Mouse (Mus musculus): ENCODE data around the gene Adgrf5. TPM values are rescaled to one million over a fixed set of nuclear protein-coding genes. Genes with fewer than 3 reads are reported as not detected.

Adgrf5 gene
- polyA plus RNA-seq, 1 experiment from 2014 or later: 10.2 TPM

DNA sequence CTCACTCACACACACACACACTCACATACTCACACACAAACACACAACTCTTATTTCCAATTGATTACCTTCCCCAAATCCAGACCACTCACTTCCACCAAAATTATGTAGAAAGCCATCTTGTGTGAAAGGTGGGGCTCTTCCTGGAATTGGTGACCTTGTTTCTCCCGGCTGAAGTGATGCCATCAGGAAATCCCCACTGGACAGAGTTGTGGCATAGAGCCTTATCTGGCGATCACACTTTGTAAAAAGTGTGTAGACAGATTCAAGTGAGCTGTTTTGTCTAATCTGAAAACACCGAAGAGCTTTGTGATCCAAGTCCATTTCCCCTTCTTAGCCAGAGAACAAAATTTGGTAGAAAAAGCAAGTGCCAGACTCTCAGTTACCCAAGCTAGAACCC is 46.1 kb downstream of the Adgrf5 start:
- WGBS: 87% methylated on average over 3 of the region's 3 CpGs
- ATAC-seq (ENCODE audit: insufficient number of reproducible peaks, insufficient read depth, low FRiP score, low TSS enrichment, low read depth): no peak

DNA sequence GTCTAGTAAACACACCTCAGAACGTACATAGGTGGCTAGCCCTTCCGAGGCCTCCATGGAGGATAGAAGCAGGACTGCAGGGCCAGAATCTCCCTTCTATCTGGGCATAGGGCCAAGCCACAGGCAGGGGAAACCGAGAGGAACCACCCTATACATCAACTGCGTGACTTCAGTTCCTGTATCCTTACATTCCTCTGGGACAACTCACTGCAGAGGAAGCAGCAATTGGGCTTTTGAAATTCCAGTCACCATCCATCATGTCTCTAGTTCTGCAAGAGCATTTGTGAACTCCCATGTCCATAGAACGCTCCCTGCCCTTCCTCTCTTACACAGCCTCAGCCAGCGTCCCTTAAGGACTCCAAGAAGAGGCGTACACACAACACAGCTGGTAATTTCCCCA is 47.3 kb downstream of the Adgrf5 start:
- no peak overlapping the region for H3K9ac ChIP-seq (replicated peaks)
- WGBS: 76% methylated on average over 7 of the region's 7 CpGs
- H3K9me3 ChIP-seq: no peaks in the 10 kb centered on the region
- no peaks in the 10 kb centered on the region for H3K27me3 ChIP-seq
- no peak for ATAC-seq (ENCODE audit: insufficient number of reproducible peaks, insufficient read depth, low FRiP score, low TSS enrichment, low read depth)
- H3K4me1 ChIP-seq (replicated peaks): no peaks in the 10 kb centered on the region
- H3K27ac ChIP-seq: no peak overlapping the region
- H3K4me2 ChIP-seq: no peak overlapping the region
- H3K4me3 ChIP-seq (replicated peaks): no peak overlapping the region
- H3K36me3 ChIP-seq: no peaks in the 10 kb centered on the region

More for the DNA sequence above, 46.1 kb downstream of the Adgrf5 start:
- H3K4me1 ChIP-seq (replicated peaks): no peaks in the 10 kb centered on the region
- H3K4me3 ChIP-seq (replicated peaks): no peak overlapping the region
- H3K27ac ChIP-seq: no peak overlapping the region
- no peaks in the 10 kb centered on the region for H3K36me3 ChIP-seq
- H3K4me2 ChIP-seq: no peak overlapping the region
- no peak overlapping the region for H3K9ac ChIP-seq (replicated peaks)
- H3K27me3 ChIP-seq: no peaks in the 10 kb centered on the region
- H3K9me3 ChIP-seq: no peaks in the 10 kb centered on the region

DNA sequence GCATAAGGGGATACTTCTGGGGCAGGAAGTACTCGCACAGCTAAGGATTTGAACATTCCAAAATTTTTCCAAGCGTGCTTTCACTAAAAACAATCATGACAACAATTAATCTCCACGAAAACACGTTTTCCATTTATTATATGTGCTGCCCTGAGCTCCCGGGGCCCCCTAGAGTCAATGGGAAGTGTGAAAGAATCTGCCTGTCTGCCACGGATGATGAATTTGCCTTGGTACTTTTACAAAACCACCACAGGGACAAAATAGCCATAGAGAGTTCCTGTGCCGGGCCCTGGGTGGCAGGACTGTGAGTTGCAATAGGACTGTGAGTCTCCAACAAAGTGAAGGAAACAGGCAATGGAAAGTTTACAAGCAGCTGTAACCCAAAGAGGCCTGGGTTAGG is 52.9 kb downstream of the Adgrf5 start:
- no peaks in the 10 kb centered on the region for H3K36me3 ChIP-seq
- no peaks in the 10 kb centered on the region for H3K4me1 ChIP-seq (replicated peaks)
- H3K9ac ChIP-seq (replicated peaks): no peak overlapping the region
- 88% methylated on average over 7 of the region's 7 CpGs for whole genome bisulfite sequencing
- no peak overlapping the region for H3K4me2 ChIP-seq
- H3K27me3 ChIP-seq: no peaks in the 10 kb centered on the region
- H3K9me3 ChIP-seq: no peaks in the 10 kb centered on the region
- no peak for ATAC-seq (ENCODE audit: insufficient number of reproducible peaks, insufficient read depth, low FRiP score, low TSS enrichment, low read depth)
- H3K27ac ChIP-seq: no peak overlapping the region
- H3K4me3 ChIP-seq (replicated peaks): no peak overlapping the region

DNA sequence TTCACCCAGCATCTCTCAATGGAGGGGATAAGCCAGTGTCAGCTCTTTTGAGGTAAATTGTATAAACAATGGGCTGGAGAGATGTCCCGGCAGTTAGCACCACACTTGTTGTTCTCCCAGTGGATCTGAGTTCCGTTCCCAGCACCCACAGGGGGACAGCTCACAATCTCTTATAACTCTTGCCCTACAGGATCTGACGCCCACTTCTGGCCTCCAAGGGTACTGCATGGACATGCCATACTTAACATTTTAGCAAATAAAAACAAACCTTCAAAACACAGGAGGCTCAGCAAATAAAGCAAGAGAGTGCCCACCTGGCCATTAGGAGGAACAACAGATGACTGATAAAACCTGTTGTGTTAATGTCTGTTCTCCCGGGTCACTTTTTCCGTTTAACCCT is 59.0 kb downstream of the Adgrf5 start:
- no peaks in the 10 kb centered on the region for H3K36me3 ChIP-seq
- no peaks in the 10 kb centered on the region for H3K9me3 ChIP-seq
- no peak overlapping the region for H3K4me2 ChIP-seq
- no peak overlapping the region for H3K27ac ChIP-seq
- no peak overlapping the region for H3K9ac ChIP-seq (replicated peaks)
- no peaks in the 10 kb centered on the region for H3K4me1 ChIP-seq (replicated peaks)
- 89% methylated on average over 5 of the region's 5 CpGs for WGBS
- H3K4me3 ChIP-seq (replicated peaks): no peak overlapping the region
- no peaks in the 10 kb centered on the region for H3K27me3 ChIP-seq
- ATAC-seq (ENCODE audit: insufficient number of reproducible peaks, insufficient read depth, low FRiP score, low TSS enrichment, low read depth): no peak

DNA sequence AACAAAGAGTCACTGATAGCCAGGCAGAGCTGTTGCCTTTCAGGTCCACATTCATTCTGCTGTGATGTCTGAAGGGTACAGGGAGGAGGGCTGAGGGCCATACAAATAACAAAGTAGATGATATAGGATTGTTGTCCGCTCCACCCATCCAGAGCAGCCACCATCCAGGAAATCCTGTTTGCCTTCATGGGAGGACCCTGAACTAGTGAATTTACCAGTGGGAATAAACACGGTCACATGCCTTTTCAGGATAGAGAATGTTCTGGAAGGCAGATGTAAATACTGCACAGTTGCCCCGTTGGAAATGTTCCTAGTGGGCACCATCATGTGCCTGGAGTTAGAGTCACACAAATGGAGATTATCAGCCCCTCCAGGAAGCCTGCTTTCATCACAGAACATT is 60.1 kb downstream of the Adgrf5 start:
- no peak overlapping the region for H3K4me2 ChIP-seq

DNA sequence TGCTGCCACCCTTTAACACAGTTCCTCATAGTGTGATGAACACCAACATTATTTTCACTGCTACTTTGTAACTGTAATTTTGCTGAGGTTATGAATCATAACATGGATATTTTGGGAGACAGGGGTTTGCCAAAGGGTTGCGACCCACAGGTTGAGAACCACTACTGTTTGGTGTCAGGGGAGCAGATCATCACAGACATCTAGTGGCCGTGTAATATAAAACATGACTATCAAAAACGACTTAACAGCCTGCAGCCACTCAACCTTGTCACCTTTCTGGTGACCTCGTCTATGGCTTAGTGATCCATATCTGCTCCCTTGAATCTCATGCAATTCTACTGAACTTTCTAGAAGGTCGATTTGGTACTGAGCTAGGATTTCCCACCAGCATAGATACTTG is 63.7 kb downstream of the Adgrf5 start:
- WGBS: 72% methylated on average over 5 of the region's 5 CpGs
- ATAC-seq (ENCODE audit: insufficient number of reproducible peaks, insufficient read depth, low FRiP score, low TSS enrichment, low read depth): no peak
- H3K27ac ChIP-seq: no peak overlapping the region
- H3K4me1 ChIP-seq (replicated peaks): no peaks in the 10 kb centered on the region
- no peak overlapping the region for H3K9ac ChIP-seq (replicated peaks)
- no peak overlapping the region for H3K4me2 ChIP-seq
- H3K4me3 ChIP-seq (replicated peaks): no peak overlapping the region
- no peaks in the 10 kb centered on the region for H3K9me3 ChIP-seq
- H3K36me3 ChIP-seq: no peaks in the 10 kb centered on the region
- no peaks in the 10 kb centered on the region for H3K27me3 ChIP-seq

More for the DNA sequence above, 60.1 kb downstream of the Adgrf5 start:
- H3K27ac ChIP-seq: no peak overlapping the region
- no peak for ATAC-seq (ENCODE audit: insufficient number of reproducible peaks, insufficient read depth, low FRiP score, low TSS enrichment, low read depth)
- WGBS: 85% methylated on average over 3 of the region's 3 CpGs
- H3K27me3 ChIP-seq: no peaks in the 10 kb centered on the region
- no peaks in the 10 kb centered on the region for H3K4me1 ChIP-seq (replicated peaks)
- no peak overlapping the region for H3K4me3 ChIP-seq (replicated peaks)
- H3K36me3 ChIP-seq: no peaks in the 10 kb centered on the region
- H3K9me3 ChIP-seq: no peaks in the 10 kb centered on the region
- H3K9ac ChIP-seq (replicated peaks): no peak overlapping the region

DNA sequence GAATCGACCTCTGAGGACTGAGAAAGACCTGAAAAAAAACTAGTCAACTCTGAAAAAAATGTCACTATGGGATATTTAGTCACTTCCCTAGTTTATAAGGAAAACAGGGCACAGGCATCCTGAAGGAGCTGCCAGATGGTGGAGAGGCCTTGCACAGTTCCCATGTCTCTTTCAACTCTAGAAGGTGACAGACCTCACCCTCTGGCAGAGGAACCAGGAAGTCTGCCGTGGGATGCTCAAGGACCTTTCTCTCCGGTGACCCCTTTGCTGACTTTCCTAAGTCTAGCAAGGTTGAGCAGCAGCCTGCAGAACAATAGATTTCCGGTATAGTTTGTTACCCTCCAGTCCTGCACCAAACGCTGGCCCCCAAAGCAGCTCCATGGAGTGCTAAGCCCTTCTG is 71.4 kb downstream of the Adgrf5 start:
- Histone ChIP-seq H3K27me3 (no peaks in the 10 kb centered on the region), H3K27ac (no peak overlapping the region), H3K4me2 (no peak overlapping the region), H3K4me1 (replicated peaks) (no peaks in the 10 kb centered on the region), H3K9me3 (no peaks in the 10 kb centered on the region), H3K36me3 (no peaks in the 10 kb centered on the region), H3K9ac (replicated peaks) (no peak overlapping the region), H3K4me3 (replicated peaks) (no peak overlapping the region)
- WGBS: 45% methylated on average over 5 of the region's 5 CpGs
- ATAC-seq (ENCODE audit: insufficient number of reproducible peaks, insufficient read depth, low FRiP score, low TSS enrichment, low read depth): no peak

DNA sequence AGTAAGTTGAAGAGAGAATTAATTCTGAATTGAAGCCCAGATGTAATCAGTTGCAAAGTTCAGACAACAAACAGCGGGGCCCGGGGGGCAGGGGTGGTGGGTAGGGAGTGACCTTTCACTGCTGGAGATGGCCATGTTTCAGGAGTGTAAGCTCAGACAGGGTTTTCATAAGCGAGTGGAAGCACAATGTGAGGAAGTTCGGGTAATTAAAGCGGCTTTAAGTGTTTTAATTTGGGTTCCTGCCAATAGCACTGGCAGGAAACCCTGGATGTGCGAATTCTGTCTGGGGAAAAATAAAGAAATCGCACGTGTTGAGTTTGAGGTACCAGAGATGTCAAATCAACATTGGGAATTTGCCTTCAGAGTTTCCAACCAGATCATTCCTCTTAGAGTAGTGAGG is 74.2 kb downstream of the Adgrf5 start:
- H3K9ac ChIP-seq (replicated peaks): no peak overlapping the region
- no peaks in the 10 kb centered on the region for H3K9me3 ChIP-seq
- H3K27me3 ChIP-seq: no peaks in the 10 kb centered on the region
- ATAC-seq (ENCODE audit: insufficient number of reproducible peaks, insufficient read depth, low FRiP score, low TSS enrichment, low read depth): no peak
- 76% methylated on average over 8 of the region's 8 CpGs for WGBS
- no peak overlapping the region for H3K27ac ChIP-seq
- no peak overlapping the region for H3K4me2 ChIP-seq
- H3K36me3 ChIP-seq: no peaks in the 10 kb centered on the region
- no peaks in the 10 kb centered on the region; the same call in 1 of the 2 replicates for H3K4me1 ChIP-seq (replicated peaks)
- no peak overlapping the region for H3K4me3 ChIP-seq (replicated peaks)

DNA sequence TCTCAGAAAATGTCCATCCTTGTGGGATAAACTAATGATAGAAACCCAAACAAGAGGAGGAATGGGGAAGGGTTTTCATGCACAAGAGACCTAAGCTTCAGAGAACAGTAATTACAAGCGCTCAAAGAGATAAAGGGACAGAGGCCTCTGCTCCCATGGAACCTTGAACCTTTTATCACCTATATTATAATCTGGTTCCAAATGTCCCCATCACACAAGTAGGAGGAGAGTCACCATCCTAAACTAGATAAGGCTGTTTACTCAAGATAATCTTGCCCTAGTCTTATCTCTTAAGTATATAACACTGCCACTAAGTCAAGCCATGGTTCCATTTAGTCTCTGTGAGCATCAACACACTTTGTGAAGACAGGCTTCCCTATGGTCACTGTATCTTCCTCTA is 91.0 kb downstream of the Adgrf5 start:
- H3K27me3 ChIP-seq: no peaks in the 10 kb centered on the region
- no peaks in the 10 kb centered on the region for H3K9me3 ChIP-seq
- H3K4me2 ChIP-seq: no peak overlapping the region
- ATAC-seq (ENCODE audit: insufficient number of reproducible peaks, insufficient read depth, low FRiP score, low TSS enrichment, low read depth): no peak
- H3K4me3 ChIP-seq (replicated peaks): no peak overlapping the region
- H3K4me1 ChIP-seq (replicated peaks): no peaks in the 10 kb centered on the region
- 91% methylated on average over 1 of the region's 1 CpGs for WGBS
- H3K36me3 ChIP-seq: no peaks in the 10 kb centered on the region
- no peak overlapping the region for H3K27ac ChIP-seq
- no peak overlapping the region for H3K9ac ChIP-seq (replicated peaks)

DNA sequence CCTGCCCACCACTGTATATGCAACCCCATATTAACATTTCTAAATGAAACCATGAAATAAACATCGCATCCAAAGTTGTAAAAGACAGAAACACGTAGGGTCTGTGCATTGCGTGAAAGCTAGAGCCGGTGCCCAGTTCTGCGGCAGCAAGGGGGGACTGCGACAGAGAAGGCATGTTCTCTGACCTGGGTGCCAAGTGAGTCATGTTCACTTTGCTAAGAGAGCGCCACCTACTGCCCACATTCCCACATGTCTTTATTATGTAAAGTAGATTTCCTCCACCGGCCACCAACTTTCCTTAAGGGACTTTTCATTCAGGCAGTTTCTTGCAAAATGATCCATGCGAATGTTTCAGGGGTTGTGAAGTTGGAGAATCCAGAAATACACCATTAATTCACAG is 98.3 kb downstream of the Adgrf5 start:
- H3K4me3 ChIP-seq (replicated peaks): no peak overlapping the region
- no peaks in the 10 kb centered on the region for H3K9me3 ChIP-seq
- H3K27me3 ChIP-seq: no peaks in the 10 kb centered on the region
- H3K4me2 ChIP-seq: no peak overlapping the region
- ATAC-seq (ENCODE audit: insufficient number of reproducible peaks, insufficient read depth, low FRiP score, low TSS enrichment, low read depth): no peak
- H3K9ac ChIP-seq (replicated peaks): no peak overlapping the region; the same call in 1 of the 2 replicates
- no peaks in the 10 kb centered on the region for H3K36me3 ChIP-seq
- peaks cover 13% of the 10 kb centered on the region; the same call in 1 of the 2 replicates for H3K4me1 ChIP-seq (replicated peaks)
- 17% methylated on average over 9 of the region's 9 CpGs for WGBS
- H3K27ac ChIP-seq: no peak overlapping the region

DNA sequence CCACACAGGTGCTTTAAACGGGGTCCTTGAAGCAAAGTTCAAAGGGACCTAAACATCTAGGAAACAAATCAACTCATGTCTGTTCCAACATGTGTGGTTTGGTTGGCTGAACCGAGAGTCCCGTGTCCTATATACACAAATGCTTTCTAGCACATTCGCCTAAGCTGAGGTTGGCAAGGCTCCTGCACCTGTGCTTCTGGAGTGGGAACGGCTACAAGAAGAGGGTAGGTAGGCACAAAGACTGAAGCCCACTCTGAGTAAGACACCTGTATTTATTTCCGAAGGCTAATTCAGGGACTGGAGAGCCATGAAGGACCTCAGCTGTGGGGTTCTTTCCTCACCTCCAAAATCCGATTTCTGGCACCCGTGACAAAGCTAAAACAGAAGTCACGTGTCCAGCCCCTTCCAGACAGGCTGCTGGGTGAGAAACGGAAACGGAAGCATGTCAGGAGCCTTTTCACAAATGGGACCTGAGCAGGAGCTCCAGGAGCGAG is 99.5 kb downstream of the Adgrf5 start:
- Histone ChIP-seq H3K9me3 (no peaks in the 10 kb centered on the region), H3K36me3 (no peaks in the 10 kb centered on the region), H3K27me3 (no peaks in the 10 kb centered on the region), H3K4me1 (replicated peaks) (peaks cover 13% of the 10 kb centered on the region; the same call in 1 of the 2 replicates), H3K27ac (no peak overlapping the region), H3K9ac (replicated peaks) (no peak overlapping the region), H3K4me2 (0 out of 2 replicates have a peak overlapping the region, but pooled peaks have one; percentile 10), H3K4me3 (replicated peaks) (no peak overlapping the region)
- ATAC-seq (ENCODE audit: insufficient number of reproducible peaks, insufficient read depth, low FRiP score, low TSS enrichment, low read depth): no peak
- WGBS: 69% methylated on average over 12 of the region's 12 CpGs
